Mouse (Mus musculus): ENCODE results near the gene Map3k7.

DNA sequence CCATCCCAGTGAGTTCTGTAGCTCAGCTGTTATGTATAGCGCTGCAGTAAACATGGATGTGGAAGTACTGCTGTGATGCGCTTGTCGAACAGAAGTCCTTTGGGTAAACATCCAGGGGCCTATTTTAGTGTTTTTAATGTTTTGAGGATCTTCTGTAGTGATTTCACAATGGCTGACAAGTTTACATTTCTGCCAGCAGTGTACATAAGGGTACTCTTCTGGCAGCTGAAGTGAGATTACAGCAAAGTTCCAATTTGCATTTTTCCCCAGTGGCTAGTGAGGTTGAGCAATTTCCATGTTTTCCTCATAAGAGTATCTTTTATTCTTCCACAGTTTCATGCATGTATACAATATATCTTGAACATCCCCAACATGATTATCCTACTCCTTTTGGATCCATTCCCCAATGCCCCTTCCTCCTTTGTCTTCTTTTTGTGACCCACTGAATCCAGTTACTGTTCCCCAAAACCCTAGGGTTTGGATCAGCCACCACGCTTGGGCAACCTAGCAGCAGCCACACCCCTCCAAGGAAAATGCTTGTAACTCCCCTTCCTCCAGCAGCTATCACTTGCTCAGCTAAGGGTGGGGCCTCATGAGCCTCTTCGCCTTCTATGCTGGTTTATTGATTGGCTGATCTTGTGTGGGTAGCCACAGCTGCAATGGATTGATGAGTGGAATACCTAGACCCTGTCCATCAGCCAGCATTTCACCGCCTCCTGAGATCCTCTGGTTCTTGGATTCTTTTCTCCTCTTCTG lies 47.5 kb downstream of the Map3k7 start:
- no peak for TF ChIP-seq MXI1 (IDR thresholded peaks at IDR 0.05; ENCODE audit: low read depth, low read length)
- no peak for TF ChIP-seq USF2 (IDR thresholded peaks at IDR 0.05; ENCODE audit: borderline replicate concordance in 1 of 2, insufficient read depth in 1 of 2, low read depth in 1 of 2, low read length in 2 of 2)
- no peak for TF ChIP-seq ZC3H11A (IDR thresholded peaks at IDR 0.05; ENCODE audit: low read depth, low read length)
- no peak for TF ChIP-seq CTCF (IDR thresholded peaks at IDR 0.05 in 2 of 3, conservative IDR thresholded peaks at IDR 0.05 in 1 of 3; ENCODE audit: control insufficient read depth in 1 of 3, insufficient read depth in 1 of 3, low read depth in 2 of 3, low read length in 3 of 3, poor library complexity in 1 of 3, severe bottlenecking in 1 of 3)
- TF ChIP-seq POLR2A (IDR thresholded peaks at IDR 0.05; ENCODE audit: control insufficient read depth in 1 of 2, insufficient read depth in 1 of 2, low read depth in 1 of 2, low read length in 2 of 2, poor library complexity in 1 of 2) = no peak
- TF ChIP-seq MYC (IDR thresholded peaks at IDR 0.05; ENCODE audit: low read depth, low read length) = no peak
- TF ChIP-seq CHD1 (IDR thresholded peaks at IDR 0.05; ENCODE audit: low read depth, low read length) = no peak
- TF ChIP-seq POLR2AphosphoS2 (IDR thresholded peaks at IDR 0.05; ENCODE audit: low read length) = no peak
- TF ChIP-seq GATA1 (IDR thresholded peaks at IDR 0.05; ENCODE audit: low read depth, low read length) = no peak
- TF ChIP-seq MAX (IDR thresholded peaks at IDR 0.05; ENCODE audit: low read length) = no peak
- no peak for TF ChIP-seq RCOR1 (IDR thresholded peaks at IDR 0.05; ENCODE audit: low read depth, low read length)
- TF ChIP-seq KAT2A (conservative IDR thresholded peaks at IDR 0.05; ENCODE audit: low read depth, low read length) = no peak
